Mouse (Mus musculus) neural tube, embryonic 11.5 days (tissue): ENCODE measurements around the gene Hmgcs2. TPM values are rescaled to one million over a fixed set of nuclear protein-coding genes. Genes with fewer than 3 reads are reported as not detected.

Experiments used
- ATAC-seq: fragments of 200-750 bp; cut with Nextera tagmentation; 2 replicates; pipeline ENCODE4 v1.8.0; 2017; ENCODE audit warnings: moderate number of reproducible peaks, mild to moderate bottlenecking, moderate TSS enrichment, moderate library complexity; ENCODE audit not compliant: insufficient read depth, low FRiP score, low TSS enrichment
- DNase-seq: peaks from one replicate; pipeline ENCODE4 v3.0.0-alpha.2; 2015; ENCODE audit warnings: low spot score
- H3K27ac ChIP-seq: fragments of 300-500 bp; sonication (generic); 2 replicates; pipeline ENCODE4 v1.5.1; 2014; ENCODE audit warnings: low read depth, mild to moderate bottlenecking, low read length
- H3K27me3 ChIP-seq: fragments of 300-500 bp; sonication (generic); 2 replicates; pipeline ENCODE4 v1.6.1; 2014; ENCODE audit warnings: mild to moderate bottlenecking, low read length, mixed read lengths; ENCODE audit not compliant: control insufficient read depth, insufficient read depth
- H3K36me3 ChIP-seq: fragments of 300-500 bp; sonication (generic); 2 replicates; pipeline ENCODE4 v1.6.1; 2014; ENCODE audit warnings: mild to moderate bottlenecking, low read length, moderate library complexity, mixed read lengths; ENCODE audit not compliant: control insufficient read depth, insufficient read depth
- H3K4me1 ChIP-seq: fragments of 300-500 bp; sonication (generic); 2 replicates; pipeline ENCODE4 v1.6.1; 2014; ENCODE audit warnings: low read length, mixed read lengths; ENCODE audit not compliant: control insufficient read depth, insufficient read depth
- H3K4me2 ChIP-seq: fragments of 300-500 bp; sonication (generic); 2 replicates; pipeline ENCODE4 v1.6.1; 2014; ENCODE audit warnings: low read depth, mild to moderate bottlenecking, moderate library complexity
- H3K4me3 ChIP-seq: fragments of 300-500 bp; sonication (generic); 2 replicates; pipeline ENCODE4 v1.5.1; 2014; ENCODE audit warnings: low read depth, low read length
- H3K9ac ChIP-seq: fragments of 300-500 bp; sonication (generic); 2 replicates; pipeline ENCODE4 v1.6.1; 2014; ENCODE audit warnings: mild to moderate bottlenecking, low read length
- H3K9me3 ChIP-seq: fragments of 300-500 bp; sonication (generic); 2 replicates; pipeline ENCODE4 v1.6.1; 2016; ENCODE audit warnings: low read length; ENCODE audit not compliant: control insufficient read depth
- WGBS: fragments of 180-500 bp; shearing (Covaris S2); extraction: QIAGEN DNeasy Blood & Tissue Kit; methylation state at CpG from one replicate; pipeline ENCODE4 v1.1.7; 2014; 5-methylcytosine and 5-hydroxymethylcytosine counted together
- polyA plus RNA-seq: library from polyadenylated mRNA; unstranded; fragments of >200 nt; fragmentation: Nextera tagmentation; extraction: Ambion mirVana; gene quantifications from 2 replicates; pipeline ENCODE4 v1.2.1, GENCODE M21; 2014

Hmgcs2 gene
- polyA plus RNA-seq, result 0.34 and 0.85 TPM in 2 replicates

GRCm38 (mm10) chr3:98280204-98280932 lies at the start of gene Hmgcs2:
Gene Hmgcs2 (plus strand): TSS chr3:98280435.
- no peaks in the 10 kb centered on the region for H3K27me3 ChIP-seq
- no peaks in the 10 kb centered on the region for H3K4me1 ChIP-seq
- no peak within 1 kb of the TSS for H3K4me3 ChIP-seq
- no peak within 1 kb of the TSS for H3K27ac ChIP-seq
- 65% methylated on average over 14 of the region's 14 CpGs for WGBS
- H3K4me2 ChIP-seq, result no peak within 1 kb of the TSS
- no peak for ATAC-seq
- DNase-seq, result no peak
- H3K9ac ChIP-seq, result no peak within 1 kb of the TSS
- H3K9me3 ChIP-seq, result no peaks in the 10 kb centered on the region
- no peaks in the 10 kb centered on the region for H3K36me3 ChIP-seq

GRCm38 (mm10) chr3:98233504-98233903 lies 46.7 kb upstream of the Hmgcs2 start:
- H3K4me3 ChIP-seq, result no peak overlapping the region
- H3K9ac ChIP-seq, result no peak overlapping the region
- ATAC-seq (no peak), DNase-seq (no peak)
- no peaks in the 10 kb centered on the region for H3K9me3 ChIP-seq
- no peak overlapping the region for H3K27ac ChIP-seq
- H3K4me2 ChIP-seq, result no peak overlapping the region
- no peaks in the 10 kb centered on the region for H3K27me3 ChIP-seq
- H3K4me1 ChIP-seq, result no peaks in the 10 kb centered on the region
- H3K36me3 ChIP-seq, result no peaks in the 10 kb centered on the region

- ATAC-seq (no peak), DNase-seq (no peak)
- Histone ChIP-seq H3K9ac (no peak overlapping the region), H3K4me3 (no peak overlapping the region), H3K27me3 (no peaks in the 10 kb centered on the region), H3K4me2 (no peak overlapping the region), H3K27ac (no peak overlapping the region), H3K9me3 (no peaks in the 10 kb centered on the region), H3K36me3 (no peaks in the 10 kb centered on the region), H3K4me1 (no peaks in the 10 kb centered on the region)
- WGBS, result 91% methylated on average over 6 of the region's 6 CpGs
Observed at GRCm38 (mm10) chr3:98236266-98236665, 44.0 kb upstream of the Hmgcs2 start.

GRCm38 (mm10) chr3:98237240-98237639 lies 43.0 kb upstream of the Hmgcs2 start:
- no peak for DNase-seq
- no peak overlapping the region for H3K27ac ChIP-seq

GRCm38 (mm10) chr3:98238150-98238549 lies 42.1 kb upstream of the Hmgcs2 start:
- 64% methylated on average over 3 of the region's 3 CpGs for WGBS
- DNase-seq, result no peak
- no peaks in the 10 kb centered on the region for H3K9me3 ChIP-seq
- H3K27ac ChIP-seq, result no peak overlapping the region
- H3K9ac ChIP-seq, result no peak overlapping the region
- no peak overlapping the region for H3K4me3 ChIP-seq
- H3K4me2 ChIP-seq, result no peak overlapping the region
- no peaks in the 10 kb centered on the region for H3K27me3 ChIP-seq
- H3K4me1 ChIP-seq, result no peaks in the 10 kb centered on the region
- ATAC-seq, result no peak
- no peaks in the 10 kb centered on the region for H3K36me3 ChIP-seq

More at GRCm38 (mm10) chr3:98237240-98237639, 43.0 kb upstream of the Hmgcs2 start:
- 41% methylated on average over 5 of the region's 5 CpGs for WGBS
- no peak overlapping the region for H3K4me2 ChIP-seq
- no peak for ATAC-seq
- H3K9ac ChIP-seq, result no peak overlapping the region
- H3K4me1 ChIP-seq, result no peaks in the 10 kb centered on the region
- H3K27me3 ChIP-seq, result no peaks in the 10 kb centered on the region
- H3K36me3 ChIP-seq, result no peaks in the 10 kb centered on the region
- H3K9me3 ChIP-seq, result no peaks in the 10 kb centered on the region
- H3K4me3 ChIP-seq, result no peak overlapping the region

GRCm38 (mm10) chr3:98242051-98242450 lies 38.2 kb upstream of the Hmgcs2 start:
- Histone ChIP-seq H3K4me1 (peaks cover 4% of the 10 kb centered on the region; the same call in 1 of the 2 replicates), H3K9me3 (no peaks in the 10 kb centered on the region), H3K27me3 (no peaks in the 10 kb centered on the region), H3K9ac (no peak overlapping the region), H3K4me2 (no peak overlapping the region), H3K36me3 (no peaks in the 10 kb centered on the region), H3K4me3 (no peak overlapping the region), H3K27ac (no peak overlapping the region)
- no peak for ATAC-seq
- 91% methylated on average over 3 of the region's 3 CpGs for WGBS
- DNase-seq, result no peak

GRCm38 (mm10) chr3:98242458-98243037 lies 37.7 kb upstream of the Hmgcs2 start:
- no peak overlapping the region for H3K27ac ChIP-seq
- ATAC-seq (no peak), DNase-seq (no peak)
- H3K27me3 ChIP-seq, result no peaks in the 10 kb centered on the region
- H3K9ac ChIP-seq, result no peak overlapping the region
- peaks cover 4% of the 10 kb centered on the region; the same call in 1 of the 2 replicates for H3K4me1 ChIP-seq
- H3K4me3 ChIP-seq, result no peak overlapping the region
- 60% methylated on average over 8 of the region's 8 CpGs for WGBS
- H3K4me2 ChIP-seq, result no peak overlapping the region
- no peaks in the 10 kb centered on the region for H3K36me3 ChIP-seq
- no peaks in the 10 kb centered on the region for H3K9me3 ChIP-seq

- no peaks in the 10 kb centered on the region for H3K36me3 ChIP-seq
- no peak overlapping the region for H3K9ac ChIP-seq
- ATAC-seq (no peak), DNase-seq (no peak)
- no peak overlapping the region for H3K4me3 ChIP-seq
- no peaks in the 10 kb centered on the region for H3K27me3 ChIP-seq
- no peak overlapping the region for H3K27ac ChIP-seq
- peaks cover 4% of the 10 kb centered on the region; the same call in 1 of the 2 replicates for H3K4me1 ChIP-seq
- H3K9me3 ChIP-seq, result no peaks in the 10 kb centered on the region
- WGBS, result 35% methylated on average over 8 of the region's 8 CpGs
- H3K4me2 ChIP-seq, result no peak overlapping the region
Observed at GRCm38 (mm10) chr3:98245892-98246291, 34.3 kb upstream of the Hmgcs2 start.
